Mouse (Mus musculus) right cerebral cortex, postnatal 14 days (tissue): ENCODE results near the gene Ccr4.

Experiments used
- DNase-seq: peaks from one replicate; pipeline ENCODE4 v3.0.0; 2022

The Ccr4 gene

GRCm38 (mm10) chr9:114465442-114465841 lies 39.3 kb downstream of the Ccr4 start:
- no peak for DNase-seq

GRCm38 (mm10) chr9:114462569-114462968 lies 42.1 kb downstream of the Ccr4 start:
- no peak for DNase-seq

- no peak for DNase-seq
Measured at GRCm38 (mm10) chr9:114458436-114458835, 46.3 kb downstream of the Ccr4 start.

GRCm38 (mm10) chr9:114455420-114455819 lies 49.3 kb downstream of the Ccr4 start:
- DNase-seq = no peak

DNA sequence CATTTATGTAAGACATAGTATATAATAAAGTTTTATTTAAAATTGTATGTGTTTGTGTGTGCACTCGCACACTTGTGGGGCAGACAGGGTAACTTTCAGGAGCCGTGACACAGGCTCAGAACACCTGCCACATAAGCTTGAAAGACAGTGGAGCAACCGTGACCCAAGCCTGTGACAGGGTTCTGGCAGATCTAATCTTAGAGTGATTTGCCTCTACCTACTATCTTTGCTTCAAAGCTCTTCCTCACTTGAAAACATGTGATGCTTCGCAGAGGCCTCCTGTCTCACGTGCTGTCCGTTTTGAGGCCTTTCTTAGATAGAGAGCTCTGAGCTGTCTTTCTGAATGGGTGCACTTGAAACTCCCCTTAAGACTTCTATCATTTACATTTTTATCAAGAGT lies 52.3 kb downstream of the Ccr4 start:
- no peak for DNase-seq

- DNase-seq = no peak
Measured at GRCm38 (mm10) chr9:114451615-114452014, 53.1 kb downstream of the Ccr4 start.

- no peak for DNase-seq
Measured at GRCm38 (mm10) chr9:114449120-114449754, 55.5 kb downstream of the Ccr4 start.

GRCm38 (mm10) chr9:114448700-114449099 lies 56.0 kb downstream of the Ccr4 start:
- no peak for DNase-seq

DNA sequence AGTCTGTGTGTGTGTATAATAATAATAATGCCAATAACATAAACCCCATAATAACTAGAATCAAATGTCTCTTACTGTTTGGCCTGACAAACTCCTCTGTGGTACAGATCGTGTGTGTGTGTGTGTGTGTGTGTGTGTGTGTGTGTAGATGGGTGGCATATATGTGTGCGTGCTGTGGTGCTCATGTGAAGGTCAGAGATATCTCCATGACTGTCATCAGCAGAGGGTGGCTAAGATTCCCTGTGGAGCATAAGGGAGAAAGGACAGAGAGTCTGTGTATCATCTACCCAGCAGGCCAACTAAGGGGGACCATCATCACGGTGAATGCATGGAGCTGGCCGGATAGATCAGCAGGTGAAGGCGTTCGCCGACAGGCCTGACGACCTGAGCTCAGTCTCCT lies 57.8 kb downstream of the Ccr4 start:
- DNase-seq = no peak

GRCm38 (mm10) chr9:114443351-114443750 lies 61.4 kb downstream of the Ccr4 start:
- DNase-seq = no peak

DNA sequence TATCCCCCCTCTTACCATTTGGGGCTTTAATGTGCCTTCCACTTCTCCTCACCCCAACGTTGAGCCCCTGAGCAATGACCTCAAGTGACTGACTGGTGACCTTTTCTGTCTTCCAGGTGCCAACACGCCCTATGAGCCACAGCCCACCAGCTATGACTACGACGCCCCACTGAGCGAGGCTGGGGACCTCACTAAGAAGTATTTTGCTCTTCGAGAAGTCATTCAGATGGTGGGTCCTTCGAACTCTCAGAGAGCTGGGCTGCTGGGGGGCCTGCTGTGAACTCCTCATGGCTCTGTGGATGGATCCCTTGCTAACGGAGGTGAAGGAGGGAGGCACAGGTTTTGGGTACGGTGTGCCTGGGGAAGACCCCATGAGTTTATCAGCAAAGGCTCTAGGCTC lies 61.8 kb downstream of the Ccr4 start:
- no peak for DNase-seq

- DNase-seq = no peak
Measured at GRCm38 (mm10) chr9:114442225-114442624, 62.5 kb downstream of the Ccr4 start.

- DNase-seq = no peak
Measured at GRCm38 (mm10) chr9:114440548-114440947, 64.2 kb downstream of the Ccr4 start.
